Mouse (Mus musculus) urinary bladder, postnatal 0 days (tissue): ENCODE results near the gene Olfr1032. TPM values are rescaled to one million over a fixed set of nuclear protein-coding genes. Genes with fewer than 3 reads are reported as not detected.

Experiments used
- polyA plus RNA-seq: library from polyadenylated mRNA; unstranded; fragments of >200 nt; fragmentation: Nextera tagmentation; extraction: Ambion mirVana; gene quantifications from 2 replicates; pipeline ENCODE4 v1.2.1, GENCODE M21; 2015

Olfr1032 gene
- polyA plus RNA-seq: not detected in 2 replicates

GRCm38 (mm10) chr2:86005240-86005639, at the start of gene Olfr1032:
Olfr1032 (plus strand) TSS chr2:86005540.

GRCm38 (mm10) chr2:85973595-85973994, 31.7 kb upstream of the Olfr1032 start, which contains the start of gene Olfr1029:
Olfr1029 (plus strand) TSS chr2:85973895.

GRCm38 (mm10) chr2:85978976-85979375, 26.4 kb upstream of the Olfr1032 start, which contains the start of gene Olfr1030:
Olfr1030 (plus strand) TSS chr2:85979276.

GRCm38 (mm10) chr2:85990004-85990403, 15.3 kb upstream of the Olfr1032 start, which contains the start of gene Olfr1031:
Olfr1031 (plus strand) TSS chr2:85990304.

GRCm38 (mm10) chr2:86020406-86020805, 15.1 kb downstream of the Olfr1032 start, which contains the start of gene Olfr1033:
Olfr1033 (plus strand) TSS chr2:86020633.

GRCm38 (mm10) chr2:86045561-86045960, 40.2 kb downstream of the Olfr1032 start, which contains the start of gene Olfr1034:
Olfr1034 (plus strand) TSS chr2:86045861.

Other genes with a start within 250 kb of the Olfr1032 start
- gene Olfr1012, start 242.8 kb upstream of the Olfr1032 start, polyA plus RNA-seq: not detected in 2 replicates
- not detected in 2 replicates for gene Olfr1013, start 238.4 kb upstream of the Olfr1032 start, polyA plus RNA-seq
- not detected in 2 replicates for gene Olfr1014, start 232.8 kb upstream of the Olfr1032 start, polyA plus RNA-seq
- gene Olfr1015, start 223.5 kb upstream of the Olfr1032 start, polyA plus RNA-seq: not detected in 2 replicates
- gene Olfr1016, start 203.0 kb upstream of the Olfr1032 start, polyA plus RNA-seq: not detected in 2 replicates
- gene Olfr1018, start 187.1 kb upstream of the Olfr1032 start, polyA plus RNA-seq: not detected in 2 replicates
- gene Olfr1019, start 160.1 kb upstream of the Olfr1032 start, polyA plus RNA-seq: not detected in 2 replicates
- gene Olfr1020, start 158.5 kb upstream of the Olfr1032 start, polyA plus RNA-seq: not detected in 2 replicates
- gene Olfr1022, start 136.9 kb upstream of the Olfr1032 start, polyA plus RNA-seq: not detected in 2 replicates
- not detected in 2 replicates for gene Olfr1023, start 119.9 kb upstream of the Olfr1032 start, polyA plus RNA-seq
- not detected in 2 replicates for gene Olfr1024, start 100.5 kb upstream of the Olfr1032 start, polyA plus RNA-seq
- gene Olfr1025-ps1, start 90.3 kb upstream of the Olfr1032 start, polyA plus RNA-seq: not detected in 2 replicates
- gene Olfr1026, start 84.0 kb upstream of the Olfr1032 start, polyA plus RNA-seq: not detected in 2 replicates
- gene Olfr1028, start 55.1 kb upstream of the Olfr1032 start, polyA plus RNA-seq: not detected in 2 replicates
- not detected in 2 replicates for gene Olfr1029, start 31.6 kb upstream of the Olfr1032 start, polyA plus RNA-seq
- gene Olfr1030, start 26.3 kb upstream of the Olfr1032 start, polyA plus RNA-seq: not detected in 2 replicates
- gene Olfr1031, start 15.2 kb upstream of the Olfr1032 start, polyA plus RNA-seq: not detected in 2 replicates
- 41.0 TPM in 2 replicates for gene Olfr1033, start 15.1 kb downstream of the Olfr1032 start, polyA plus RNA-seq
- 0.07 TPM in 2 replicates for gene Olfr1034, start 40.3 kb downstream of the Olfr1032 start, polyA plus RNA-seq
- gene Olfr1036, start 68.5 kb downstream of the Olfr1032 start, polyA plus RNA-seq: not detected in 2 replicates
- gene Olfr1037, start 81.8 kb downstream of the Olfr1032 start, polyA plus RNA-seq: not detected in 2 replicates
- gene Olfr1039, start 130.4 kb downstream of the Olfr1032 start, polyA plus RNA-seq: not detected in 2 replicates
- gene Olfr1040, start 141.2 kb downstream of the Olfr1032 start, polyA plus RNA-seq: not detected in 2 replicates
- gene Olfr1042, start 156.3 kb downstream of the Olfr1032 start, polyA plus RNA-seq: not detected in 2 replicates
- not detected in 2 replicates for gene Olfr1043, start 162.0 kb downstream of the Olfr1032 start, polyA plus RNA-seq
- not detected in 2 replicates for gene Olfr1044, start 172.3 kb downstream of the Olfr1032 start, polyA plus RNA-seq
- gene Olfr52, start 180.1 kb downstream of the Olfr1032 start, polyA plus RNA-seq: not detected in 2 replicates
- gene Olfr1045, start 197.5 kb downstream of the Olfr1032 start, polyA plus RNA-seq: not detected in 2 replicates
- not detected in 2 replicates for gene Olfr1046, start 213.8 kb downstream of the Olfr1032 start, polyA plus RNA-seq
- not detected in 2 replicates for gene Olfr1047, start 225.9 kb downstream of the Olfr1032 start, polyA plus RNA-seq
- not detected in 2 replicates for gene Olfr1048, start 234.7 kb downstream of the Olfr1032 start, polyA plus RNA-seq